Mouse (Mus musculus): ENCODE results near the gene Hebp1. TPM values are rescaled to one million over a fixed set of nuclear protein-coding genes. Genes with fewer than 3 reads are reported as not detected.

Gene Hebp1
- polyA plus RNA-seq, 1 experiment from 2014 or later, result 9.4 TPM

DNA sequence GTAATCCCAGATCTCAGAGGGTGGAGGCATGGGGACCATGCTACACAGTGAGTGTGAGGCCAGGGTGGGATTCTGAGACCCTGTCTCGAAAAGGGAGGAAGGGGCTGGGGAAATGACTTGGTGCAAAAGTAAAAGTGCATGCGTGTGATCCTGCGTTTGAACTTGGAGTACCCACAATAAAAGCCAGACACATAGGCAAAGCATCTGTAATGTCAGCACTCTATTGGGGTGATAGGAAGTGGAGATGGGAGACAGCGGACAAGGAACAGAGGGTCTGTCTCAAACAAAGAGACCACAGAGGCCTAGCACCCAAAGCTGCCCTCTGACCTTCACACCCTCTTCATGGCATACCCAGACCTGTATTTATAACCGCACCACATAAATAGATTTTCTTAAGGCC, 51.8 kb downstream of the Hebp1 start:
- Histone ChIP-seq H3K4me3 (ENCODE audit: low read length) (no peak overlapping the region), H3K36me3 (ENCODE audit: control insufficient read depth, insufficient read depth, low read length) (no peaks in the 10 kb centered on the region), H3K4me1 (ENCODE audit: control insufficient read depth, insufficient read depth, low read depth, low read length) (no peaks in the 10 kb centered on the region), H3K27me3 (replicated peaks; ENCODE audit: control insufficient read depth, insufficient read depth, low read length) (no peaks in the 10 kb centered on the region), H3K4me2 (ENCODE audit: low read length) (no peak overlapping the region), H3K9ac (ENCODE audit: low read depth, low read length) (no peak overlapping the region), H3K27ac (ENCODE audit: low read depth, low read length) (no peak overlapping the region), H3K9me3 (ENCODE audit: control insufficient read depth, low read length) (no peaks in the 10 kb centered on the region)
- no peak for ATAC-seq
- whole genome bisulfite sequencing, result 93% methylated on average over 5 of the region's 5 CpGs

DNA sequence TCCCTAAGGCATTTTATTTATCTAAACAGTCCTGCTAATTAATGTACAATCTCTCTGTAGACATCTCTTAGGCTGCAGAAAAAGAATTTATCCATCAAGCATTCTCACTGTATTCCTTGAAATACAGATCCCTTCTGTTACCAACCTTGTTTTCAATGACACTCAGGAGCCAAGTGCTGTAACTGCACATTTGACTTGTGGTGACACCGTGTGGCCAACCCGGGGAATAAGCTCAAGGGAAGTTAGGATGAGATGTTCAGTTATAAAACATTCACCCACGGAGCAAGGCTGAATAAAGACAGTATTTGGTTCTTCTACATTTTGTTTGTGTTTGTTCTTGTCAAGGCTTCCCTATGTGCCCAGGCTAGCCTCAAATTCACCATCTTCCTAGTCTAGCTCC, 53.3 kb downstream of the Hebp1 start:
- no peaks in the 10 kb centered on the region for H3K4me1 ChIP-seq (ENCODE audit: control insufficient read depth, insufficient read depth, low read depth, low read length)
- no peak overlapping the region for H3K4me2 ChIP-seq (ENCODE audit: low read length)
- no peaks in the 10 kb centered on the region for H3K36me3 ChIP-seq (ENCODE audit: control insufficient read depth, insufficient read depth, low read length)
- no peaks in the 10 kb centered on the region for H3K9me3 ChIP-seq (ENCODE audit: control insufficient read depth, low read length)
- H3K4me3 ChIP-seq (ENCODE audit: low read length), result no peak overlapping the region
- no peak overlapping the region for H3K27ac ChIP-seq (ENCODE audit: low read depth, low read length)
- H3K27me3 ChIP-seq (replicated peaks; ENCODE audit: control insufficient read depth, insufficient read depth, low read length), result no peaks in the 10 kb centered on the region
- WGBS, result 1% methylated on average over 3 of the region's 3 CpGs
- no peak overlapping the region for H3K9ac ChIP-seq (ENCODE audit: low read depth, low read length)
- peak; percentile 81 for ATAC-seq

DNA sequence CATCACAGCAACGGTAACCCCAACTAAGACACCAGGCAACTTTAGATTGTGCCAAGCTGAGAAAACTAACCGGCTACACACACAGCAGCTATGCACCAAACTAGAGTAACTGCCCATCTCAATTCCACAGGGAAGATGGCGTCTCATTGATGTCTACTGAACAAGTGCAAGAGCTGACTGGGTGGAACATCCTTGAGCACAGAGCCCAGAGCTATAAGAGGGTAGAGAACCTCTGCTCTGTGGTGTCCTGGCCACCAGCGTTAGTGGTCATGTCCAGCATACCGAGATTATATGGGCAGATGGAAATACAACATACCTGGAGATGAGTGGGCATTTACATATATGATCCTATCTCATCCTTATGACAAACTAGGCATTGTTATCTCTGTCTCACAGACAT, 54.7 kb downstream of the Hebp1 start:
- 95% methylated on average over 5 of the region's 5 CpGs for WGBS
- no peaks in the 10 kb centered on the region for H3K4me1 ChIP-seq (ENCODE audit: control insufficient read depth, insufficient read depth, low read depth, low read length)
- no peaks in the 10 kb centered on the region for H3K27me3 ChIP-seq (replicated peaks; ENCODE audit: control insufficient read depth, insufficient read depth, low read length)
- H3K4me2 ChIP-seq (ENCODE audit: low read length), result no peak overlapping the region
- no peak for ATAC-seq
- H3K27ac ChIP-seq (ENCODE audit: low read depth, low read length), result no peak overlapping the region
- no peak overlapping the region for H3K4me3 ChIP-seq (ENCODE audit: low read length)
- no peaks in the 10 kb centered on the region for H3K9me3 ChIP-seq (ENCODE audit: control insufficient read depth, low read length)
- H3K9ac ChIP-seq (ENCODE audit: low read depth, low read length), result no peak overlapping the region
- no peaks in the 10 kb centered on the region for H3K36me3 ChIP-seq (ENCODE audit: control insufficient read depth, insufficient read depth, low read length)

- no peak overlapping the region for H3K4me3 ChIP-seq (ENCODE audit: low read length)
- no peaks in the 10 kb centered on the region for H3K4me1 ChIP-seq (ENCODE audit: control insufficient read depth, insufficient read depth, low read depth, low read length)
- H3K4me2 ChIP-seq (ENCODE audit: low read length), result no peak overlapping the region
- H3K9me3 ChIP-seq (ENCODE audit: control insufficient read depth, low read length), result no peaks in the 10 kb centered on the region
- no peaks in the 10 kb centered on the region for H3K27me3 ChIP-seq (replicated peaks; ENCODE audit: control insufficient read depth, insufficient read depth, low read length)
- H3K36me3 ChIP-seq (ENCODE audit: control insufficient read depth, insufficient read depth, low read length), result no peaks in the 10 kb centered on the region
- WGBS, result 70% methylated on average over 16 of the region's 16 CpGs
- ATAC-seq, result no peak
- no peak overlapping the region for H3K9ac ChIP-seq (ENCODE audit: low read depth, low read length)
- no peak overlapping the region for H3K27ac ChIP-seq (ENCODE audit: low read depth, low read length)
Observed at GRCm38 (mm10) chr6:135141451-135142147, 56.2 kb downstream of the Hebp1 start.

- Histone ChIP-seq H3K9ac (ENCODE audit: low read depth, low read length) (no peak overlapping the region), H3K4me1 (ENCODE audit: control insufficient read depth, insufficient read depth, low read depth, low read length) (no peaks in the 10 kb centered on the region), H3K9me3 (ENCODE audit: control insufficient read depth, low read length) (no peaks in the 10 kb centered on the region), H3K4me2 (ENCODE audit: low read length) (peak overlapping the region; percentile 12; the same call in 1 of the 2 replicates), H3K36me3 (ENCODE audit: control insufficient read depth, insufficient read depth, low read length) (no peaks in the 10 kb centered on the region), H3K27ac (ENCODE audit: low read depth, low read length) (no peak overlapping the region), H3K27me3 (replicated peaks; ENCODE audit: control insufficient read depth, insufficient read depth, low read length) (no peaks in the 10 kb centered on the region), H3K4me3 (ENCODE audit: low read length) (no peak overlapping the region)
- ATAC-seq, result no peak
- WGBS, result 35% methylated on average over 14 of the region's 14 CpGs
Observed at GRCm38 (mm10) chr6:135138746-135139145, 59.1 kb downstream of the Hebp1 start.

DNA sequence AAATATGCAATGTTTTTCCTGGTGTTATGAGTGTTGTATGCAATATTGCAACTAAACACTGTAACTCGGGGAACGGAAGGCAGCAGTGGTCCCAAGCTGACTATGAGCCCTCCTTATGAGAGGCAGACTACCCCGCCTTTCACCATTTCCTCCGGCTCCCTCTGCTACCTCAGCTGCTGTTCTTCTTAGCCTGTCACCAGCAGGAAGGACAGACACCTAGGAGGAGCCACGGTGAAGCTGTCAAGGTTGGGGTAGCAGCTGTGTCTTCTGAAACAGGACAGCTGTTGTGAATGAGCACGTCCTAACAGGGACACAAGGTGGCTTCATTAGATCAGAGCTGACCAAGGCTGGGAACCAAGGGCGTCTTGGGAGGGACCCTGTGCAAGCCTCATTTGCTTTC, 59.6 kb downstream of the Hebp1 start:
- ATAC-seq, result no peak
- Histone ChIP-seq H3K27ac (ENCODE audit: low read depth, low read length) (no peak overlapping the region), H3K4me1 (ENCODE audit: control insufficient read depth, insufficient read depth, low read depth, low read length) (no peaks in the 10 kb centered on the region), H3K4me3 (ENCODE audit: low read length) (no peak overlapping the region), H3K36me3 (ENCODE audit: control insufficient read depth, insufficient read depth, low read length) (no peaks in the 10 kb centered on the region), H3K9me3 (ENCODE audit: control insufficient read depth, low read length) (no peaks in the 10 kb centered on the region), H3K4me2 (ENCODE audit: low read length) (no peak overlapping the region), H3K9ac (ENCODE audit: low read depth, low read length) (no peak overlapping the region), H3K27me3 (replicated peaks; ENCODE audit: control insufficient read depth, insufficient read depth, low read length) (no peaks in the 10 kb centered on the region)
- WGBS, result 56% methylated on average over 7 of the region's 7 CpGs

DNA sequence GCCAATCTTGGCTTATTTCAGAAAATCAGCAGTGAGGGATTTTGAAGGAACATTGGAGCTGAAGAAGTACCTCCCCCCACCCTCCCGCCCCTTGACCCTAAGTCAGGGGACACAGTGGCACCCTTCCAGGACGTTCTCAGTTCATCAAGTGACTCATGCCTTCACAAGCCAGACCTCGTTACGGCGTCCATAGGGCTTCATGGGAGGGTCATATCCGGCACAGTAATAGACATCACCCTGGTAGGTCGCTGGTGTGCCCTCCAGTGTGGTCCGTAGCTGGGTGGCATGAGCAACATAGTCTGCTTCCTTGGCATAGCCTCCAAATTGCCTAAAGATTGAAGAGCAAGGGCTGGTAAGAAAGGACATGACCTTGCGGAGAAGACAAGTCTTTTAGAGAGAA, 60.1 kb downstream of the Hebp1 start:
- 85% methylated on average over 9 of the region's 9 CpGs for WGBS
- no peak overlapping the region for H3K9ac ChIP-seq (ENCODE audit: low read depth, low read length)

DNA sequence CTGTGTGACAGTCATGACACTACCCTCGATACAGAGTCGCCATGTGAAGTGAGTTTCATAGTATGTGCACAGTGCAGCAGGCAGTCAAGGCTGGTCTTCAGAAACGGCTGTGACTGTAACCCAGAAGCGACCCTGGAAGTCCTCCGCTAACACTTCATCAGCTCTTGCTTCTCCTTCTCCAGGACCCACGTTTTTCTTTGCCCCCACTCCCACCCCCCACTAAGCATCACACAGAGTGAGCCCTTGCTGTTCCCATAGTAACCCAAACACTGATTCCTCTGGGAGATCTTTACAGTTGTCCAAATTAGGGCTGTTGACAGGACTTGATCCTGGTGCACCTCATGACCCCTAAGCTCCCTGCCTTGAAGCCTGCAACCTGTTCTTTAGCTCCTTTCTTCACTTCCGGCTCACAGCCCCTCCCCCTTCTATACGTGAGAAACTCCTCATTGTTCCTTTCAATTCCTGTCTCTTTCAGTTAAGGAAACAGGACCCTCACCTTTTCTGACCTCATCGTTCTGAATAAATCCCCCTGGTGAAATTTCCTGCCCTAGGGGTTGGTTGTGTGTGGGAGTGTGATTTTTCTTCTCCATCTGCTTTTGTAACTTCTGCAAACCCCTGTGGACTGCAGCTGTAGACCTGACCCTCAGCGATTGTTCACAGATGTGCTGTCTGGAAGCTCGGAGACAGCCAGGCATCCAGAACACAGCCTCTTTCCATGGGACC, 61.2 kb downstream of the Hebp1 start:
- no peaks in the 10 kb centered on the region for H3K9me3 ChIP-seq (ENCODE audit: control insufficient read depth, low read length)
- no peak overlapping the region for H3K27ac ChIP-seq (ENCODE audit: low read depth, low read length)
- no peak overlapping the region for H3K4me2 ChIP-seq (ENCODE audit: low read length)
- H3K4me1 ChIP-seq (ENCODE audit: control insufficient read depth, insufficient read depth, low read depth, low read length), result no peaks in the 10 kb centered on the region
- H3K9ac ChIP-seq (ENCODE audit: low read depth, low read length), result no peak overlapping the region
- 39% methylated on average over 11 of the region's 11 CpGs for WGBS
- no peak overlapping the region for H3K4me3 ChIP-seq (ENCODE audit: low read length)
- no peaks in the 10 kb centered on the region for H3K27me3 ChIP-seq (replicated peaks; ENCODE audit: control insufficient read depth, insufficient read depth, low read length)
- H3K36me3 ChIP-seq (ENCODE audit: control insufficient read depth, insufficient read depth, low read length), result no peaks in the 10 kb centered on the region
- no peak for ATAC-seq

More for the DNA sequence above, 60.1 kb downstream of the Hebp1 start:
- Histone ChIP-seq H3K27me3 (replicated peaks; ENCODE audit: control insufficient read depth, insufficient read depth, low read length) (no peaks in the 10 kb centered on the region), H3K4me1 (ENCODE audit: control insufficient read depth, insufficient read depth, low read depth, low read length) (no peaks in the 10 kb centered on the region), H3K36me3 (ENCODE audit: control insufficient read depth, insufficient read depth, low read length) (no peaks in the 10 kb centered on the region), H3K27ac (ENCODE audit: low read depth, low read length) (no peak overlapping the region), H3K4me2 (ENCODE audit: low read length) (no peak overlapping the region), H3K4me3 (ENCODE audit: low read length) (no peak overlapping the region), H3K9me3 (ENCODE audit: control insufficient read depth, low read length) (no peaks in the 10 kb centered on the region)
- no peak for ATAC-seq

DNA sequence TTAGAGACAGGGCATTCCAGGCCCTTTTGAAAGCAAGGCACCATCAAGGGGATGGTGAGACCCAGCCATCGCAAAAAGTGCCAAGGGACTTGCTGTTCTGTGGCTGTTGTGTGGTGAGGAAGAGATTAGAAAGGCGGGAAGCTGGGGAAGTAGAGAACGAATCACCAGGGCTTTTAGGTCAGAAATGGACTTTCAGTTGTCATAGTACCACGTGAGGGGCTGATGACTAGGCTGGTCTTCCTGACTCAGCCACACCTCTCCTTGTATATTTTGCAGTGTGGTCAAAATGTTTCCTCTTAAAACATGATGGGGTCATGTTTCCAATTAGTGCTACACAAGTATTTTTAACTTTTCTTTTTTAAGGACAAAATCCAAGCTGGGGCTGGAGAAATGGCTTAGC, 62.1 kb downstream of the Hebp1 start:
- H3K4me2 ChIP-seq (ENCODE audit: low read length), result no peak overlapping the region
- H3K4me3 ChIP-seq (ENCODE audit: low read length), result no peak overlapping the region
- H3K27ac ChIP-seq (ENCODE audit: low read depth, low read length), result no peak overlapping the region
- no peaks in the 10 kb centered on the region for H3K4me1 ChIP-seq (ENCODE audit: control insufficient read depth, insufficient read depth, low read depth, low read length)
- H3K36me3 ChIP-seq (ENCODE audit: control insufficient read depth, insufficient read depth, low read length), result no peaks in the 10 kb centered on the region
- 80% methylated on average over 4 of the region's 4 CpGs for WGBS
- ATAC-seq, result no peak
- H3K27me3 ChIP-seq (replicated peaks; ENCODE audit: control insufficient read depth, insufficient read depth, low read length), result no peaks in the 10 kb centered on the region
- H3K9me3 ChIP-seq (ENCODE audit: control insufficient read depth, low read length), result no peaks in the 10 kb centered on the region
- H3K9ac ChIP-seq (ENCODE audit: low read depth, low read length), result no peak overlapping the region

Measured in hindbrain, embryonic 16.5 days (tissue).